Mouse (Mus musculus): Measurements from ENCODE around the gene Rpl6. TPM values are rescaled to one million over a fixed set of nuclear protein-coding genes. Genes with fewer than 3 reads are reported as not detected.
A peak's percentile ranks its signal among the peaks of the same experiment; 100 is the strongest.

The Rpl6 gene
- 116 and 161 TPM in 2 replicates for polyA plus RNA-seq (2012; rRNA removed)

DNA sequence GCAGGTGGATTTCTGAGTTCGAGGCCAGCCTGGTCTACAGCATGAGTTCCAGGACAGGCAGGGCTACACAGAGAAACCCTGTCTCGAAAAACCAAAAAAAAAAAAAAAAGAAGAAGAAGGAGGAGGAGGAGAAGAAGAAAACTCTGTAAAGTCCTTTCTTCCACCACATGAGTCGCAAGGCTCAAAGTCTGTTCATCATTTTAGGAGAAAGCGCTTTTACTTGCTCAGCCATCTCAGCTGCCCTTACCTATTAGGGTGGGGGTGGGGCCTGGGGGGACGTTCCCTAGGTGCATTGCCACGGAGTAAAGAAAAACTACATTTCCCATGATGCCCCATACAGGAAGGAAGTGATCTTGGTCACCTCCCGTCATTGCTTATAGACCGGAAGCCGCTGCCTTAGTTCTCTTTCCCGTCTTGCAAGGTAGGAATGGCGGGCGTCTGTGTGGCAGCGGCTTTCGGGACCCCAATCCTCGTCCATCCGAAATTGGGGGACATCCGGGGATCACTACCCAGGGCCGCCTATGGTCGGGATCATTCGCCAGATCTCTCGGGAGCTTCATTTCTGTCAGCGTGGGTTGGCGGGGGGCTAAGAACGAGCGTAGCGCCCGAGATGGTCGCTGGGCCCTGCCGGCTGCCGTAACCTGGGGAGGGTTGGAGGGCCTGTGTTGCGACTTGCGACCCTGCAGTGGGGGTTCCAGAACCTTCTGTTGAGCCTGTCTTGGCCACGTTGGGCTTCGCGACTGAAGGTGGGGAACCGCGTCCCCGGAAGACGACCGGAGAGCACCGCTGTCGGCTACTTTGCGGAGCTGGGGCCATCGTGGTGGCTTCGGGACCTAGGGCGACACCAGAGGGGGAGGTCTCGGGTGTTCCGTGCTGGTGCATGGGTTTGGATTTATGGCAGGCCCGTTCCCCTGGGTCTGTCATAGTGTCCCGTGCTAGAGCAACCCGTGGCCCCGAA lies at the start of gene Rpl6:
Gene Rpl6 (plus strand): TSS at position 350 of the 958 bp plus-strand sequence.
- Histone ChIP-seq H3K4me1 (ENCODE audit: control insufficient read depth, insufficient read depth, insufficient read length, low read length) (peaks cover 4% of the 10 kb centered on the region; the same call in 1 of the 2 replicates), H3K36me3 (ENCODE audit: control insufficient read depth, insufficient read depth, low read length) (peaks cover 34% of the 10 kb centered on the region), H3K27me3 (ENCODE audit: control insufficient read depth, insufficient read depth, low read length) (no peaks in the 10 kb centered on the region), H3K27ac (ENCODE audit: insufficient read depth, low read depth, low read length) (peak within 1 kb of the TSS; percentile 31), H3K4me3 (ENCODE audit: low read depth, low read length) (peak within 1 kb of the TSS; percentile 99)
- under 1% methylated on average over 52 of the region's 52 CpGs for WGBS
- peak; percentile 74 for TF ChIP-seq POLR2A (IDR thresholded peaks at IDR 0.05; ENCODE audit: low read depth, low read length)
- no peak for TF ChIP-seq CTCF (IDR thresholded peaks at IDR 0.05; ENCODE audit: extremely low read depth, insufficient read length, insufficient replicate concordance, low read depth, low read length)

DNA sequence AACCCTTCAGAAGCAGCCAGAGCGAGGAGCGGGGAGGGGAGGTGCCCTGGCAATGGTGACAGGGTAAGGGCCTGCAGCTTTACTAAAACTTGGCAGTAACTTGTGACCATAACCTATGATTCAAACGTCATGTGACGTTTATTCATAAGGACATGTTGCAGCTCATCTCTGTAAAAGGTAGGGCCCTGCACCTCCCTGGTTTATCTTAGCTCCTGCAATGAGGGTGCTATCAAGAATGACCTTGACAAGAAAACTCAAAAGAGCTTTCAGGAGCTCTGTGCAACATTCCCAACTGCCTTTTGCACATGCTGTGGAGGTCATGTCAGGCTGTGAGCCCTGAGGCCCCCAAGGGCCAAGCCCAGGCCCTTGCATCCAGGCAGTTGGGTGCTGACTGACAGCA lies 48.2 kb upstream of the Rpl6 start:
- Histone ChIP-seq H3K4me1 (ENCODE audit: control insufficient read depth, insufficient read depth, insufficient read length, low read length) (no peaks in the 10 kb centered on the region), H3K27ac (ENCODE audit: insufficient read depth, low read depth, low read length) (no peak overlapping the region), H3K36me3 (ENCODE audit: control insufficient read depth, insufficient read depth, low read length) (peaks cover 53% of the 10 kb centered on the region), H3K4me3 (ENCODE audit: low read depth, low read length) (no peak overlapping the region), H3K27me3 (ENCODE audit: control insufficient read depth, insufficient read depth, low read length) (no peaks in the 10 kb centered on the region)
- WGBS: 89% methylated on average over 4 of the region's 4 CpGs
- no peak for TF ChIP-seq CTCF (IDR thresholded peaks at IDR 0.05; ENCODE audit: extremely low read depth, insufficient read length, insufficient replicate concordance, low read depth, low read length)
- TF ChIP-seq POLR2A (IDR thresholded peaks at IDR 0.05; ENCODE audit: low read depth, low read length): no peak

DNA sequence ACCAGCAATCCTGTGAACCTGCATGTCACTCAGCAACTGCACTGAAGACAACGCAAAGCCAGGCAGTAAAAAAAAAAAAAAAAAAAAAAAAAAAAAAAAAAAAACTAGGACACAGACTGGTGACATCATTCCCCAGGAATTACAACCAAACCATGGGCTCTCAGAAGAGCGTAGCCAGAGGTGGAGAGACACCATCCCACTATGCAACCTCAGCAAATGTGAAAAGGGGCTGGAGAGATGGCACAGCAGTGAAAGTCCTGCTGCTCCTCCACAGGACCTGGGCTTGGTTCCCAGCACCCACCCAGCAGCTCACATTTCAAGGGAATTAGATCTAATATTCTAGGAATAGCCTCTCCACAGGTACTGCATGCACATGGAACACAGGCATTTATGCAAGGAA lies 47.3 kb upstream of the Rpl6 start:
- WGBS: 62% methylated on average over 2 of the region's 2 CpGs
- H3K36me3 ChIP-seq (ENCODE audit: control insufficient read depth, insufficient read depth, low read length): peaks cover 55% of the 10 kb centered on the region

DNA sequence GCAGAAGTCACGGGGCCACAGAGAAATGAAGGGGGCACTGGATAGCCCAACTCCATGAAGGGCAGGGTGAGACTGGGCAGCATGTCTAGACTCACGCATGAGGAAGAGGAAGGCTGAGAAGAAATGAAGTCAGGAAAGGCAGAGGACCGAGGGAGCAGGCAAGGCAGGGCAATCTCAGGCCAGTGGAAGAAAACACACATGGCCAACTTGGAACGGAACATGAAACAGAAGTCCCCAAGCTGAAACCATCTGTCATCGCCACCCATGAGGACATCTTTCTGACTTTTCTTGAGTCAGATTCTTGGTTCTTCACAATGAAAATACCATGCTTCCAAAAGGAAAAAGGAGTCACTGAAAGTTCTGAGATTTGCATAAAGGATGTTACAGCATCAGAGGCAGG lies 46.8 kb upstream of the Rpl6 start:
- Histone ChIP-seq H3K27me3 (ENCODE audit: control insufficient read depth, insufficient read depth, low read length) (no peaks in the 10 kb centered on the region), H3K36me3 (ENCODE audit: control insufficient read depth, insufficient read depth, low read length) (peaks cover 55% of the 10 kb centered on the region), H3K4me1 (ENCODE audit: control insufficient read depth, insufficient read depth, insufficient read length, low read length) (no peaks in the 10 kb centered on the region), H3K4me3 (ENCODE audit: low read depth, low read length) (no peak overlapping the region), H3K27ac (ENCODE audit: insufficient read depth, low read depth, low read length) (no peak overlapping the region)
- 96% methylated on average over 5 of the region's 5 CpGs for WGBS
- no peak for TF ChIP-seq CTCF (IDR thresholded peaks at IDR 0.05; ENCODE audit: extremely low read depth, insufficient read length, insufficient replicate concordance, low read depth, low read length)
- TF ChIP-seq POLR2A (IDR thresholded peaks at IDR 0.05; ENCODE audit: low read depth, low read length): no peak

More for the DNA sequence above, 47.3 kb upstream of the Rpl6 start:
- no peaks in the 10 kb centered on the region for H3K27me3 ChIP-seq (ENCODE audit: control insufficient read depth, insufficient read depth, low read length)
- H3K27ac ChIP-seq (ENCODE audit: insufficient read depth, low read depth, low read length): no peak overlapping the region
- H3K4me1 ChIP-seq (ENCODE audit: control insufficient read depth, insufficient read depth, insufficient read length, low read length): no peaks in the 10 kb centered on the region
- TF ChIP-seq POLR2A (IDR thresholded peaks at IDR 0.05; ENCODE audit: low read depth, low read length) (no peak), CTCF (IDR thresholded peaks at IDR 0.05; ENCODE audit: extremely low read depth, insufficient read length, insufficient replicate concordance, low read depth, low read length) (no peak)
- no peak overlapping the region for H3K4me3 ChIP-seq (ENCODE audit: low read depth, low read length)

DNA sequence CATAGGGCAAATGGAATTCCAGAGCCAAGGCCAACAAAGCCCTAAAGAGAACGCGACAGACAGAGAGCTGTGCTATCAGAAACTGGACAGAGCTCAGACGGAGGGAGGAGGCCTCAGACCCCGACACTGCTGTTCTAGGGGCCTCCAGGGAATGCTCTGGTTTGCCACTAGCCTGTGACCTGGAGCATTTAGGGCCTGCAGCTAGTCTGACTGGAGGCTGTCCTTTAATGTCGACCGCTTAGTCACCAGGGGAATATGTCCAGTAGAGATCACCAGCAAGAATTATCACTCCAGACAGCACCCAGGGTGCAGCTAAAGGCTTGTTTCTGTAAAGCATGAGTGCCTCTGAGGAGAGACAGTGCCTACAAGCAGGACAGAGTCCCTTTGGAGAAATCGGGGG lies 45.3 kb upstream of the Rpl6 start:
- Histone ChIP-seq H3K4me1 (ENCODE audit: control insufficient read depth, insufficient read depth, insufficient read length, low read length) (no peaks in the 10 kb centered on the region), H3K36me3 (ENCODE audit: control insufficient read depth, insufficient read depth, low read length) (peaks cover 59% of the 10 kb centered on the region), H3K4me3 (ENCODE audit: low read depth, low read length) (no peak overlapping the region), H3K27me3 (ENCODE audit: control insufficient read depth, insufficient read depth, low read length) (no peaks in the 10 kb centered on the region), H3K27ac (ENCODE audit: insufficient read depth, low read depth, low read length) (no peak overlapping the region)
- TF ChIP-seq CTCF (IDR thresholded peaks at IDR 0.05; ENCODE audit: extremely low read depth, insufficient read length, insufficient replicate concordance, low read depth, low read length): no peak
- no peak for TF ChIP-seq POLR2A (IDR thresholded peaks at IDR 0.05; ENCODE audit: low read depth, low read length)
- WGBS: 88% methylated on average over 7 of the region's 7 CpGs

DNA sequence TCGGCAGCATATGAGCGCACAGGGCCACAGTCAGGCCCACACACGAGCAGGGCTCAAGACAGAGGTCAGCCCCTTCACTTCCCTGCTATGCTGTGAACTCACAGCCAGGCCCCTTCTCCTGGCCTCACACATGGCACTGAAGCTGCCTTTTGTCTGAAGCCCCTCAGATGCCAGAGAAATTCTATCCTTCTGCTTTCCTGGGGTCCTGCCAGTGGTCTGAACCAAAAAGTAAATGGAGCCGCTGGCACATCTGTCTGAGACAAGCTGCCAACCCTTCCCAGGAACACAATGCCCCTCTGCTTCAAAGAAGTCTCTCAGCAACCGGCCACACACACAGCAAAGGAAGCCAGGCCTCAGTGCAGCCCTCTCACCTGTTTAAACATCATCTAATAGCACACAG lies 42.0 kb upstream of the Rpl6 start:
- 88% methylated on average over 5 of the region's 5 CpGs for WGBS
- no peak overlapping the region for H3K27ac ChIP-seq (ENCODE audit: insufficient read depth, low read depth, low read length)

DNA sequence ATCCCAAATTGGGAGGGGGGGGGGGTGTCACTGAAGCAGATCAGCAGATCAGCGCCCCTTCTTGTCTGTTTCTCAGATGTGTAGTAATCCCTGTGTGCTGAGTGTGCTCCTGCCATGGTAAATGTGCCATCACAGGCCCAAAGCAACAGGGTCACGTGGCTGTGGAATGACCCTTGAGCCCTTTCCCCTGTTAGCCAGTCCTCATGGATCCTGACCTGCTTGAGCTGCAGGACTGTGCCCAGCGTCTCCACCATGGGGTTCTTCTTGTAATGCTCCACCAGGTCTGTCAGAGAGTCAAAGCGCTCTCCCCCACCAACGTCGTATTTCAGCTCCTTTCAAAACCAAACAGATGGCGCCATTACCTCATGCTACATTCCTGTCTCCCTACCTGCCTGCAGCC lies 41.4 kb upstream of the Rpl6 start:
- peaks cover 68% of the 10 kb centered on the region for H3K36me3 ChIP-seq (ENCODE audit: control insufficient read depth, insufficient read depth, low read length)
- no peaks in the 10 kb centered on the region for H3K4me1 ChIP-seq (ENCODE audit: control insufficient read depth, insufficient read depth, insufficient read length, low read length)
- 88% methylated on average over 7 of the region's 7 CpGs for WGBS
- TF ChIP-seq POLR2A (IDR thresholded peaks at IDR 0.05; ENCODE audit: low read depth, low read length) (no peak), CTCF (IDR thresholded peaks at IDR 0.05; ENCODE audit: extremely low read depth, insufficient read length, insufficient replicate concordance, low read depth, low read length) (no peak)
- H3K4me3 ChIP-seq (ENCODE audit: low read depth, low read length): no peak overlapping the region
- no peaks in the 10 kb centered on the region for H3K27me3 ChIP-seq (ENCODE audit: control insufficient read depth, insufficient read depth, low read length)
- no peak overlapping the region for H3K27ac ChIP-seq (ENCODE audit: insufficient read depth, low read depth, low read length)

More for the DNA sequence above, 42.0 kb upstream of the Rpl6 start:
- H3K27me3 ChIP-seq (ENCODE audit: control insufficient read depth, insufficient read depth, low read length): no peaks in the 10 kb centered on the region
- no peak for TF ChIP-seq POLR2A (IDR thresholded peaks at IDR 0.05; ENCODE audit: low read depth, low read length)
- no peak for TF ChIP-seq CTCF (IDR thresholded peaks at IDR 0.05; ENCODE audit: extremely low read depth, insufficient read length, insufficient replicate concordance, low read depth, low read length)
- H3K36me3 ChIP-seq (ENCODE audit: control insufficient read depth, insufficient read depth, low read length): peaks cover 66% of the 10 kb centered on the region
- H3K4me1 ChIP-seq (ENCODE audit: control insufficient read depth, insufficient read depth, insufficient read length, low read length): no peaks in the 10 kb centered on the region
- no peak overlapping the region for H3K4me3 ChIP-seq (ENCODE audit: low read depth, low read length)
